Mouse (Mus musculus): Measurements from ENCODE around the gene Psmc1. TPM values are rescaled to one million over a fixed set of nuclear protein-coding genes. Genes with fewer than 3 reads are reported as not detected.

Gene Psmc1
- polyA plus RNA-seq, 1 experiment from 2014 or later, result 155 TPM

GRCm38 (mm10) chr12:100093046-100093445 lies 16.9 kb upstream of the Psmc1 start:
- WGBS, result 80% methylated on average over 11 of the region's 11 CpGs
- no peak for ATAC-seq
- H3K4me2 ChIP-seq (replicated peaks; ENCODE audit: low read depth), result no peak overlapping the region

GRCm38 (mm10) chr12:100099971-100100706 lies 9.8 kb upstream of the Psmc1 start:
- no peaks in the 10 kb centered on the region for H3K4me1 ChIP-seq (replicated peaks; ENCODE audit: control insufficient read depth, insufficient read depth, low read length)
- no peaks in the 10 kb centered on the region for H3K27me3 ChIP-seq (replicated peaks; ENCODE audit: control insufficient read depth, insufficient read depth, low read length)
- H3K36me3 ChIP-seq (ENCODE audit: control insufficient read depth, insufficient read depth), result no peaks in the 10 kb centered on the region
- TF ChIP-seq CTCF (IDR thresholded peaks at IDR 0.05; ENCODE audit: low read depth), result peak; percentile 10; the same call in 1 of the 2 replicates
- no peak overlapping the region for H3K4me2 ChIP-seq (replicated peaks; ENCODE audit: low read depth)
- H3K9ac ChIP-seq (ENCODE audit: low read depth, low read length), result no peak overlapping the region
- 32% methylated on average over 3 of the region's 3 CpGs for WGBS
- no peak overlapping the region for H3K4me3 ChIP-seq (ENCODE audit: low read depth, low read length)
- no peak for ATAC-seq
- H3K27ac ChIP-seq (ENCODE audit: low read depth, low read length), result no peak overlapping the region
- H3K9me3 ChIP-seq (ENCODE audit: control insufficient read depth), result no peaks in the 10 kb centered on the region

More at GRCm38 (mm10) chr12:100093046-100093445, 16.9 kb upstream of the Psmc1 start:
- Histone ChIP-seq H3K36me3 (ENCODE audit: control insufficient read depth, insufficient read depth) (no peaks in the 10 kb centered on the region), H3K4me1 (replicated peaks; ENCODE audit: control insufficient read depth, insufficient read depth, low read length) (no peaks in the 10 kb centered on the region), H3K9me3 (ENCODE audit: control insufficient read depth) (no peaks in the 10 kb centered on the region), H3K9ac (ENCODE audit: low read depth, low read length) (no peak overlapping the region), H3K27me3 (replicated peaks; ENCODE audit: control insufficient read depth, insufficient read depth, low read length) (no peaks in the 10 kb centered on the region), H3K27ac (ENCODE audit: low read depth, low read length) (no peak overlapping the region), H3K4me3 (ENCODE audit: low read depth, low read length) (no peak overlapping the region)
- TF ChIP-seq CTCF (IDR thresholded peaks at IDR 0.05; ENCODE audit: low read depth), result no peak

- WGBS, result 67% methylated on average over 3 of the region's 3 CpGs
- H3K27ac ChIP-seq (ENCODE audit: low read depth, low read length), result no peak overlapping the region
- no peak overlapping the region for H3K4me2 ChIP-seq (replicated peaks; ENCODE audit: low read depth)
- H3K36me3 ChIP-seq (ENCODE audit: control insufficient read depth, insufficient read depth), result no peaks in the 10 kb centered on the region
- no peak overlapping the region for H3K4me3 ChIP-seq (ENCODE audit: low read depth, low read length)
- H3K9ac ChIP-seq (ENCODE audit: low read depth, low read length), result no peak overlapping the region
- ATAC-seq, result no peak
- H3K27me3 ChIP-seq (replicated peaks; ENCODE audit: control insufficient read depth, insufficient read depth, low read length), result no peaks in the 10 kb centered on the region
- no peaks in the 10 kb centered on the region for H3K9me3 ChIP-seq (ENCODE audit: control insufficient read depth)
- H3K4me1 ChIP-seq (replicated peaks; ENCODE audit: control insufficient read depth, insufficient read depth, low read length), result no peaks in the 10 kb centered on the region
- no peak for TF ChIP-seq CTCF (IDR thresholded peaks at IDR 0.05; ENCODE audit: low read depth)
Measured at GRCm38 (mm10) chr12:100100707-100101030, 9.3 kb upstream of the Psmc1 start.

- Histone ChIP-seq H3K36me3 (ENCODE audit: control insufficient read depth, insufficient read depth) (no peaks in the 10 kb centered on the region), H3K27me3 (replicated peaks; ENCODE audit: control insufficient read depth, insufficient read depth, low read length) (no peaks in the 10 kb centered on the region), H3K9me3 (ENCODE audit: control insufficient read depth) (no peaks in the 10 kb centered on the region), H3K4me1 (replicated peaks; ENCODE audit: control insufficient read depth, insufficient read depth, low read length) (no peaks in the 10 kb centered on the region), H3K4me3 (ENCODE audit: low read depth, low read length) (no peak overlapping the region), H3K4me2 (replicated peaks; ENCODE audit: low read depth) (no peak overlapping the region), H3K9ac (ENCODE audit: low read depth, low read length) (no peak overlapping the region), H3K27ac (ENCODE audit: low read depth, low read length) (no peak overlapping the region)
- TF ChIP-seq CTCF (IDR thresholded peaks at IDR 0.05; ENCODE audit: low read depth), result no peak
- no peak for ATAC-seq
- 61% methylated on average over 3 of the region's 3 CpGs for WGBS
Measured at GRCm38 (mm10) chr12:100101651-100102050, 8.3 kb upstream of the Psmc1 start.

GRCm38 (mm10) chr12:100104530-100104929 lies 5.4 kb upstream of the Psmc1 start:
- H3K27ac ChIP-seq (ENCODE audit: low read depth, low read length), result no peak overlapping the region
- no peak overlapping the region for H3K4me2 ChIP-seq (replicated peaks; ENCODE audit: low read depth)
- H3K4me1 ChIP-seq (replicated peaks; ENCODE audit: control insufficient read depth, insufficient read depth, low read length), result no peaks in the 10 kb centered on the region
- no peak overlapping the region for H3K4me3 ChIP-seq (ENCODE audit: low read depth, low read length)
- H3K27me3 ChIP-seq (replicated peaks; ENCODE audit: control insufficient read depth, insufficient read depth, low read length), result no peaks in the 10 kb centered on the region
- H3K9me3 ChIP-seq (ENCODE audit: control insufficient read depth), result no peaks in the 10 kb centered on the region
- WGBS, result 88% methylated on average over 5 of the region's 5 CpGs
- H3K9ac ChIP-seq (ENCODE audit: low read depth, low read length), result no peak overlapping the region
- H3K36me3 ChIP-seq (ENCODE audit: control insufficient read depth, insufficient read depth), result no peaks in the 10 kb centered on the region
- TF ChIP-seq CTCF (IDR thresholded peaks at IDR 0.05; ENCODE audit: low read depth), result no peak
- no peak for ATAC-seq

- 10% methylated on average over 20 of the region's 20 CpGs for WGBS
Measured at GRCm38 (mm10) chr12:100106275-100106895, 3.6 kb upstream of the Psmc1 start.

More at GRCm38 (mm10) chr12:100106275-100106895, 3.6 kb upstream of the Psmc1 start:
- Histone ChIP-seq H3K4me2 (replicated peaks; ENCODE audit: low read depth) (no peak overlapping the region; the same call in 1 of the 2 replicates), H3K27ac (ENCODE audit: low read depth, low read length) (no peak overlapping the region), H3K9ac (ENCODE audit: low read depth, low read length) (no peak overlapping the region), H3K9me3 (ENCODE audit: control insufficient read depth) (no peaks in the 10 kb centered on the region), H3K36me3 (ENCODE audit: control insufficient read depth, insufficient read depth) (no peaks in the 10 kb centered on the region), H3K27me3 (replicated peaks; ENCODE audit: control insufficient read depth, insufficient read depth, low read length) (no peaks in the 10 kb centered on the region), H3K4me3 (ENCODE audit: low read depth, low read length) (no peak overlapping the region), H3K4me1 (replicated peaks; ENCODE audit: control insufficient read depth, insufficient read depth, low read length) (peaks cover 4% of the 10 kb centered on the region; the same call in 1 of the 2 replicates)
- peak; percentile 86 for TF ChIP-seq CTCF (IDR thresholded peaks at IDR 0.05; ENCODE audit: low read depth)
- peak; percentile 33 for ATAC-seq

Measured in intestine, postnatal 0 days (tissue).